In the genomic region with DNA sequence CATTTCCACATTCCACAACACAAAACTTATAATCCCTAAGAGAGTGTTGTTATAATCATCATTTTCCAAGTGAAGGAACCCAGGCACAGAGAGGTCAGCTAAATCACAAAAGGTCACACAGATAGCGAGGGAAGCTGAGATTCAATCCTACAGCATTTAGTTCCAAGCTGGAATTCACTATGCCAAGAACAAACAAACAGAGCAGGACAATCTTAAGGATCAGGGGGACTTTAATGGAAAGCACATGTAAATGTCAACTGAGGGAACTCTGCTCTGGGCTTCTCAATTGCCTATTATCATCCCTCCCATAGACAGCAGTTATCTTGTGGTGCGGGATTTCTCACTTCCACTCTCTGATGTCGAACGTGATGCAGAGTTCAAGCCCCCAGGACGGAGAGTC, we compare ENCODE assay signal across 28 mouse cellular contexts.
"Had no signal": no experiment of that assay in that cellular context is flagged by ENCODE, and none has a peak within 500 bp of the region (broad histone marks: within the 10 kb centered on the region; RNA-seq: fewer than 3 reads in every experiment).

No protein-coding gene starts in this region.

- H3K9ac ChIP-seq: heart, embryonic 13.5 days; heart, embryonic 15.5 days; hindbrain, embryonic 13.5 days; hindbrain, embryonic 15.5 days; kidney, embryonic 15.5 days; limb, embryonic 13.5 days; limb, embryonic 15.5 days; liver, embryonic 12.5 days; liver, embryonic 14.5 days had no signal

- H3K27ac ChIP-seq: heart, adult 2 months; heart, embryonic 13.5 days; heart, embryonic 15.5 days; hindbrain, embryonic 10.5 days; hindbrain, embryonic 13.5 days; hindbrain, embryonic 15.5 days; hindbrain, postnatal 0 days; kidney, embryonic 15.5 days; kidney, postnatal 0 days; limb, embryonic 13.5 days; limb, embryonic 15.5 days; liver, embryonic 12.5 days; liver, embryonic 14.5 days had no signal

- H3K27me3 ChIP-seq: heart, embryonic 13.5 days; heart, embryonic 15.5 days; hindbrain, embryonic 13.5 days; hindbrain, embryonic 15.5 days; kidney, embryonic 15.5 days; limb, embryonic 13.5 days; limb, embryonic 15.5 days had no signal

- H3K36me3 ChIP-seq: heart, embryonic 13.5 days; heart, embryonic 15.5 days; hindbrain, embryonic 10.5 days; hindbrain, embryonic 13.5 days; hindbrain, embryonic 15.5 days; kidney, embryonic 15.5 days; limb, embryonic 13.5 days; limb, embryonic 15.5 days; liver, embryonic 12.5 days had no signal

- H3K4me2 ChIP-seq: heart, embryonic 11.5 days; heart, embryonic 13.5 days; heart, embryonic 15.5 days; hindbrain, embryonic 13.5 days; hindbrain, embryonic 15.5 days; kidney, embryonic 15.5 days; limb, embryonic 13.5 days; limb, embryonic 15.5 days; liver, embryonic 12.5 days had no signal

- H3K9me3 ChIP-seq: heart, embryonic 13.5 days; heart, embryonic 15.5 days; hindbrain, embryonic 10.5 days; hindbrain, embryonic 13.5 days; hindbrain, embryonic 15.5 days; kidney, embryonic 15.5 days; limb, embryonic 13.5 days; limb, embryonic 15.5 days; liver, embryonic 12.5 days had no signal

- ATAC-seq: hindbrain, postnatal 0 days; intestine, embryonic 16.5 days; liver, embryonic 12.5 days had no signal

- DNase-seq: gastrocnemius, adult 2 months; gastrocnemius, postnatal 10 days; gastrocnemius, postnatal 25 days; heart, adult 2 months; heart, postnatal 4 days; kidney, adult 11 months; kidney, adult 2 months; kidney, adult 9 months; kidney, postnatal 14 days; kidney, postnatal 36 days; layer of hippocampus, adult 9-11 months; layer of hippocampus, postnatal 36 days; left cerebral cortex, postnatal 4 days; lung, adult 18-20 months had no signal

- H3K4me3 ChIP-seq: gastrocnemius, adult 2 months; heart, adult 2 months; heart, embryonic 13.5 days; heart, embryonic 15.5 days; hindbrain, embryonic 10.5 days; hindbrain, embryonic 13.5 days; hindbrain, embryonic 15.5 days; kidney, embryonic 15.5 days; limb, embryonic 13.5 days; limb, embryonic 15.5 days; liver, embryonic 12.5 days had no signal

- H3K4me1 ChIP-seq: hindbrain, embryonic 13.5 days; hindbrain, embryonic 15.5 days; kidney, embryonic 15.5 days; limb, embryonic 13.5 days; liver, embryonic 12.5 days had no signal
